Mouse (Mus musculus): ENCODE measurements around the gene Nhp2. TPM values are rescaled to one million over a fixed set of nuclear protein-coding genes. Genes with fewer than 3 reads are reported as not detected.

The Nhp2 gene
- total and polyA plus RNA-seq, 3 experiments = 649 to 6,489 (median 739) TPM

DNA sequence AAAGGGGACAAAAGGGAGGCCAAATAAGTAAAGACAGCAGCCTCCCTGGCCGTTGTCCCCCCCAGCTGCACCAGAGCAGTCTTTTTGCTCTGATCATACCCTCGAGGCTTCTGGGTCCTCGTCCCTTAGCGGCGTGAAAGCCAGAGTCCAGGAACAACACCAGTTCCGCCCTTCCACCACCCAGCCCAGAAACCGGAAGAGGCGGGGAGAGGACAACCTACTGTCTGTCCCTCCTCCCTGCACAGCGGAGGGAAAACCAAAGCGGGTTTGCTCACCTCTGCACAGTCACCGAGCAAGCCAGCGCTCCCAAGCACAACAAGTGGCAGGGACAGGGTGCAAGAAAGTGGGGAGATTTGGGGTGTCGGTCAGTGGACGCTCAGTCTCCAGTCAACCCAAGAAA lies 3.9 kb upstream of the Nhp2 start:
- Histone ChIP-seq H3K27me3 (ENCODE audit: control insufficient read depth in 1 of 2, insufficient read depth in 2 of 2, low read length in 2 of 2) (no peaks in the 10 kb centered on the region), H3K79me2 (ENCODE audit: control insufficient read depth, insufficient read depth, low read length, poor library complexity) (peaks cover 13% of the 10 kb centered on the region), H3K27ac (ENCODE audit: control insufficient read depth, low read depth, low read length) (peak overlapping the region; percentile 83), H3K4me1 (ENCODE audit: control insufficient read depth in 1 of 2, insufficient read depth in 2 of 2, low read length in 2 of 2) (peaks cover 5 to 25% of the 10 kb centered on the region in 2 experiments), H3K9me3 (replicated peaks; ENCODE audit: insufficient read depth, low read length) (no peaks in the 10 kb centered on the region), H3K4me3 (ENCODE audit: control insufficient read depth in 1 of 2, insufficient read depth in 1 of 2, low read depth in 2 of 2, low read length in 2 of 2) (peak overlapping the region; percentile 71 to 75), H3K36me3 (ENCODE audit: control insufficient read depth in 1 of 2, insufficient read depth in 2 of 2, low read length in 2 of 2) (peaks cover 0 to 10% of the 10 kb centered on the region in 2 experiments; a peak in 2 of 4 replicates), H3K9ac (ENCODE audit: control insufficient read depth, low read depth, low read length, poor library complexity, severe bottlenecking) (peak overlapping the region; percentile 81)
- TF ChIP-seq POLR2AphosphoS5 (IDR thresholded peaks at IDR 0.05; ENCODE audit: borderline replicate concordance, low read depth, low read length) (peak; percentile 53; the same call in 1 of the 2 replicates), ETS1 (IDR thresholded peaks at IDR 0.05; ENCODE audit: low read depth, low read length) (peak; percentile 31; the same call in 1 of the 2 replicates), MEF2A (IDR thresholded peaks at IDR 0.05; ENCODE audit: extremely low read depth, insufficient replicate concordance, low read depth, low read length, poor library complexity, severe bottlenecking) (no peak), MXI1 (IDR thresholded peaks at IDR 0.05; ENCODE audit: low read depth, low read length) (peak; percentile 75; the same call in 1 of the 2 replicates), USF1 (IDR thresholded peaks at IDR 0.05; ENCODE audit: low read depth, low read length) (no peak), NELFE (IDR thresholded peaks at IDR 0.05; ENCODE audit: low read depth, low read length) (peak; percentile 96), UBTF (IDR thresholded peaks at IDR 0.05; ENCODE audit: borderline replicate concordance, insufficient read depth, low read depth, low read length) (no peak), CTCF (IDR thresholded peaks at IDR 0.05 in 2 of 3, conservative IDR thresholded peaks at IDR 0.05 in 1 of 3; ENCODE audit: control insufficient read depth in 1 of 3, insufficient read depth in 1 of 3, low read depth in 2 of 3, low read length in 3 of 3, poor library complexity in 1 of 3, severe bottlenecking in 1 of 3) (no peak), ELF1 (IDR thresholded peaks at IDR 0.05; ENCODE audit: low read depth, low read length) (peak; percentile 98), HCFC1 (IDR thresholded peaks at IDR 0.05; ENCODE audit: low read depth, low read length) (peak; percentile 82), ZNF384 (IDR thresholded peaks at IDR 0.05; ENCODE audit: low read depth, low read length) (no peak), SIN3A (IDR thresholded peaks at IDR 0.05; ENCODE audit: low read length) (peak; percentile 89), ZMIZ1 (IDR thresholded peaks at IDR 0.05; ENCODE audit: low read depth, low read length) (peak; percentile 92; the same call in 1 of the 2 replicates), MAZ (IDR thresholded peaks at IDR 0.05; ENCODE audit: low read depth, low read length) (no peak; the same call in 1 of the 2 replicates), GATA1 (IDR thresholded peaks at IDR 0.05; ENCODE audit: low read depth, low read length) (no peak), GABPA (IDR thresholded peaks at IDR 0.05; ENCODE audit: low read depth, low read length) (no peak), NRF1 (IDR thresholded peaks at IDR 0.05; ENCODE audit: insufficient read depth, low read depth, low read length, poor library complexity, severe bottlenecking) (no peak), RCOR1 (IDR thresholded peaks at IDR 0.05; ENCODE audit: low read depth, low read length) (no peak), POLR2A (IDR thresholded peaks at IDR 0.05; ENCODE audit: control insufficient read depth in 1 of 2, insufficient read depth in 1 of 2, low read depth in 1 of 2, low read length in 2 of 2, poor library complexity in 1 of 2) (peak; percentile 74 to 99; a peak in 3 of 4 replicates), POLR2AphosphoS2 (IDR thresholded peaks at IDR 0.05; ENCODE audit: low read length) (peak; percentile 97), TBP (IDR thresholded peaks at IDR 0.05; ENCODE audit: low read depth, low read length) (peak; percentile 83), ZKSCAN1 (IDR thresholded peaks at IDR 0.05; ENCODE audit: low read depth, low read length) (no peak), TCF12 (IDR thresholded peaks at IDR 0.05; ENCODE audit: low read depth, low read length) (peak; percentile 65), CHD1 (IDR thresholded peaks at IDR 0.05; ENCODE audit: low read depth, low read length) (no peak), MAX (IDR thresholded peaks at IDR 0.05; ENCODE audit: low read length) (no peak), ZC3H11A (IDR thresholded peaks at IDR 0.05; ENCODE audit: low read depth, low read length) (no peak)
- peak; percentile 97 for DNase-seq (ENCODE audit: low read depth, low spot score)

Data from MEL (cell line).